Mouse (Mus musculus): ENCODE data around the gene Dennd1b. TPM values are rescaled to one million over a fixed set of nuclear protein-coding genes. Genes with fewer than 3 reads are reported as not detected.

Dennd1b gene
- polyA plus RNA-seq, 1 experiment, result 6.2 TPM

DNA sequence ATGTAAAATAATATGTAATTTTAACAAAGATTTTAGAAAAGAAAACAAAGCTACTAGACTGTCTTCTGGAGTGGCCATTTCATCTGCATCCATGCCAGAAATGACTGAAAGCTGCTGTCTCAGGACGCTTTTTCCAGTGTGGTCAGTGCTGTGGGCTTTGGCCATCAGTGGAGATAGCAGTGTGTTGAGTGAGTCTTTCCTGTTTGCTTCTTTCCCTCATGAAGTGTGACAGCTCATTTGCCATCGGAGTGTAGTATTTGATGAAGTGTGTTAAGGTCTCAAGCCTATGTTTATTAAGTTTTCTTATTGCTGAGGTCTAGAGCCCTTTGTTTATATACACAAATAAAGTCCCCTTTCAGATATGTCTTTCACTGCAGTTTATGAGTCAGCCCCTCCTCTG, 112.4 kb downstream of the Dennd1b start:
- no peak for TF ChIP-seq POLR2A (IDR thresholded peaks at IDR 0.05; ENCODE audit: borderline replicate concordance, insufficient read depth, low read length)
- TF ChIP-seq CTCF (IDR thresholded peaks at IDR 0.05; ENCODE audit: borderline replicate concordance, insufficient read depth, low read depth, low read length), result no peak
- WGBS, result 94% methylated on average over 2 of the region's 2 CpGs
- Histone ChIP-seq H3K27me3 (ENCODE audit: control insufficient read depth, insufficient read depth, low read length) (no peaks in the 10 kb centered on the region), H3K4me1 (ENCODE audit: control insufficient read depth, insufficient read depth, low read length) (no peaks in the 10 kb centered on the region), H3K4me3 (replicated peaks; ENCODE audit: insufficient read depth, low read depth, low read length) (no peak overlapping the region), H3K27ac (ENCODE audit: insufficient read depth, low read length) (no peak overlapping the region)
- DNase-seq, result no peak

DNA sequence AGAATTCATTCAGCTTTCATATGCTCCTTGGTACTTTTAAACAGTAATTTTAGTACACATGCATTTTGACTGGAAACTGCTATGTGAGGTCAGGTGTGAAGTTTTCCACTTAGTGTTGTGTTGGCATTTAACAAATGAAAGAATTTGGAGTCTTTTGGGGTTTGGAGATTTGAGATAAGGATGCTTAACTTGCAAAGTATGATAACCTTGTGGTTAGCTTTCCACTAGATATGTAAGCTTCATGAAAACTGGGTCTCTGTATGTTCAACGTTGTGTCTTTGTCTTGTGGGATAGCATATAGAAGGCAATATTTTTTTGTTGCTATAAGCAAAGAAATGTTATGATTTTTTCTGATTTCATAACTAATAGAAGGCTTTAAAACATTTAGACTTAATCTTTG, 114.8 kb downstream of the Dennd1b start:
- no peak for TF ChIP-seq CTCF (IDR thresholded peaks at IDR 0.05; ENCODE audit: borderline replicate concordance, insufficient read depth, low read depth, low read length)
- TF ChIP-seq POLR2A (IDR thresholded peaks at IDR 0.05; ENCODE audit: borderline replicate concordance, insufficient read depth, low read length), result no peak
- Histone ChIP-seq H3K27ac (ENCODE audit: insufficient read depth, low read length) (no peak overlapping the region), H3K27me3 (ENCODE audit: control insufficient read depth, insufficient read depth, low read length) (no peaks in the 10 kb centered on the region), H3K4me1 (ENCODE audit: control insufficient read depth, insufficient read depth, low read length) (no peaks in the 10 kb centered on the region), H3K4me3 (replicated peaks; ENCODE audit: insufficient read depth, low read depth, low read length) (no peak overlapping the region)
- 96% methylated on average over 1 of the region's 1 CpGs for WGBS
- DNase-seq, result no peak

DNA sequence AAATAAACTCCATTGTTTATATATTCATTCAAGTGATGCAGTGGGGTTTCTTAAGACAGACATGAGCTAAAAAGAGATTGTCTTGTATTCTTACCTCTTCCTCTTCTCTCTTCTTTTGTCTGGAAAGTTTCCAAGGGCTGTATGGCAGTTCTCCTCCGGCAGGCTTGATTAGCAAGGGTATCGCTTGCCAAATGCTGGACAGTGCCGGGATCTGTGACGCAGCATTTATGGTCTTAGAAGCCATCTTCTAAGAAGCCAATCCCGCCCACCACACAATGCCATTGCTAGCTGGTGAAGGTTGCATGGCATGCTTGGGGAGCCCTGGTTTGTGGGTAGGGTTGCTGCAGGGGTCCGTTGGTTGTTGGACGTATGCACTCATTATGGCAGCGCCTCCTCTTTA, 115.8 kb downstream of the Dennd1b start:
- WGBS, result 81% methylated on average over 8 of the region's 8 CpGs
- H3K4me1 ChIP-seq (ENCODE audit: control insufficient read depth, insufficient read depth, low read length), result no peaks in the 10 kb centered on the region

DNA sequence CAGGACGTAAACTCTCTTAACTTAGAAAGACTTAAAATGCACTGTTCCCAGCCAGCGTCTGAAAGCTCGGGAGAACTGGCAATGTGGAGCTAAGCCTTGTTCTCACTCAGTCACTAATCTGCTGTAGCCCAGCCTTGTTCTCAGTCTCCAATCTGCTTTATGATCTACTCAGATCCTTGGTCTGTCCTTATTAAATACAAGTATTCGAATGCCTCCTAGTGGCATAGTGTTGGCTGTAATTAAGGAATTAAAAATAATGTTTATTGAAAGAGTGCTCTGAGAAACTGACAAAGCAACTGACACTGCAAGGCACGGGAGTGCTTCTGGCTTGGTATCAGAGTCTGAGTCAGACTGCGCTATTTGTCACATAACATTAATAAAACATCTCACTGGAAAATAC, 116.3 kb downstream of the Dennd1b start:
- no peak overlapping the region for H3K27ac ChIP-seq (ENCODE audit: insufficient read depth, low read length)
- 77% methylated on average over 6 of the region's 6 CpGs for WGBS

More for the DNA sequence above, 115.8 kb downstream of the Dennd1b start:
- TF ChIP-seq POLR2A (IDR thresholded peaks at IDR 0.05; ENCODE audit: borderline replicate concordance, insufficient read depth, low read length) (no peak), CTCF (IDR thresholded peaks at IDR 0.05; ENCODE audit: borderline replicate concordance, insufficient read depth, low read depth, low read length) (no peak)
- no peak overlapping the region for H3K27ac ChIP-seq (ENCODE audit: insufficient read depth, low read length)
- no peak overlapping the region for H3K4me3 ChIP-seq (replicated peaks; ENCODE audit: insufficient read depth, low read depth, low read length)
- no peak for DNase-seq
- H3K27me3 ChIP-seq (ENCODE audit: control insufficient read depth, insufficient read depth, low read length), result no peaks in the 10 kb centered on the region

DNA sequence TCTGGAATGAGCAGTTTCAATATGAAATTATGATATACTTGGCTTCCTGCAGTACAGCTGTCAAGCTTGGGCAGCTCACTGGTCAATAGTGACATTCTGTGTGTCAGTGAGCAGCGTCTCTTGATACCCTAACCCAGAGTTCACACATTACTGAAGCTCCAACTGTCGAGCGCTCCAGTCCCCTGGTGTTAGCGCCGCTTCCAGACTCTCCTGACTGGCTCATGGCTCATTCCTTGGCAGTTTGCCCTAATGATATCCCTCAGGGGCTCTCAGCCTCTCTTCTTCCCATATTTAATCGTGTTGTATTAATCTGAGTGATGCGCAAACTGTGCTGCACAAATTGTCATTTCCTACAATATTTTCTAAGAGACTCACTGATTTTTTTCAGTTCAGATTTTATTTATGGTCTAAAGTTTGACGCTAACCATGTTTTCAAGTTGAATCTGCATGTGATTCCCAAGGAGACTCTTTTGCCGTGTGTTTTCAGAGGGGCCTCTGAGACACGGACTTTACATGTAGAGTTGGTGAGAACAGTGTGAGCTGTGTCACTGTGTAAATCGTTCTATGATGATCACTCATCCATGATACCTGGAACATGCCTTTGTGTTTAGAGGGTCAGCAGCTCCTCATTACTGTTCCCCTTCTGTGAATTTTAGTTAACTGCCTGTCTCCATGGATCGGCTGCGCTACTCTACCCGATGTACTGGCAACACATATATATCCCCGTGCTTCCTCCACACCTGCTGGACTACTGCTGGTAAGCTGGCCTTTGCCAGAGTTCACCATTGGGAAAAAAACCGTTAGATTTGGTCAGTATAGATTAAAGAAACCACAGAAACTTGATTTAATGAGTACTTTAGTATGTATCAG, 117.5 kb downstream of the Dennd1b start:
- H3K27ac ChIP-seq (ENCODE audit: insufficient read depth, low read length), result no peak overlapping the region
- WGBS, result 52% methylated on average over 16 of the region's 16 CpGs
- no peaks in the 10 kb centered on the region for H3K27me3 ChIP-seq (ENCODE audit: control insufficient read depth, insufficient read depth, low read length)
- no peak overlapping the region for H3K4me3 ChIP-seq (replicated peaks; ENCODE audit: insufficient read depth, low read depth, low read length)
- no peak for TF ChIP-seq CTCF (IDR thresholded peaks at IDR 0.05; ENCODE audit: borderline replicate concordance, insufficient read depth, low read depth, low read length)
- TF ChIP-seq POLR2A (IDR thresholded peaks at IDR 0.05; ENCODE audit: borderline replicate concordance, insufficient read depth, low read length), result no peak
- no peaks in the 10 kb centered on the region for H3K4me1 ChIP-seq (ENCODE audit: control insufficient read depth, insufficient read depth, low read length)
- DNase-seq, result peak; percentile 25 to 44

More for the DNA sequence above, 116.3 kb downstream of the Dennd1b start:
- Histone ChIP-seq H3K27me3 (ENCODE audit: control insufficient read depth, insufficient read depth, low read length) (no peaks in the 10 kb centered on the region), H3K4me1 (ENCODE audit: control insufficient read depth, insufficient read depth, low read length) (no peaks in the 10 kb centered on the region), H3K4me3 (replicated peaks; ENCODE audit: insufficient read depth, low read depth, low read length) (no peak overlapping the region)
- peak in 1 of 2 experiments; percentile 15 for DNase-seq
- TF ChIP-seq POLR2A (IDR thresholded peaks at IDR 0.05; ENCODE audit: borderline replicate concordance, insufficient read depth, low read length) (no peak), CTCF (IDR thresholded peaks at IDR 0.05; ENCODE audit: borderline replicate concordance, insufficient read depth, low read depth, low read length) (no peak)

DNA sequence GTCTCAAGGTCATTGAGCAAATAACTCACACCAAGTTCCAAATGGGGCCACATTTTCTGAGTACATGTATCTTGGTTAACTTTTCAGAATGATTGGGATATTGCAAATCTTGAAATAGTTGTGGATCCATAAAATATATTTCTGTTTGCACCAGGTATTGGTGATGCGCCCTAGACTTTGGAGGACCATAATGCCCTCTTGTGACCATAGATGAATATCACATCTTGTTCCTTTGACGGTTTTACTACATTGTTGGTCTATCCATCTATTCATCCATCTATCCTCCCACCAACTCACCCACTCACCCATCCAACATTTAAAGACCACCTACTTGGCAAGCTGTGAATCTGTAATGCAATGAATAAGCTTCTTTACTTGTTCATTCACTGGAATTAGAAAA, 120.1 kb downstream of the Dennd1b start:
- DNase-seq, result no peak
- H3K4me1 ChIP-seq (ENCODE audit: control insufficient read depth, insufficient read depth, low read length), result no peaks in the 10 kb centered on the region
- TF ChIP-seq CTCF (IDR thresholded peaks at IDR 0.05; ENCODE audit: borderline replicate concordance, insufficient read depth, low read depth, low read length) (peak; percentile 25; the same call in 1 of the 2 replicates), POLR2A (IDR thresholded peaks at IDR 0.05; ENCODE audit: borderline replicate concordance, insufficient read depth, low read length) (no peak)
- H3K27me3 ChIP-seq (ENCODE audit: control insufficient read depth, insufficient read depth, low read length), result no peaks in the 10 kb centered on the region
- no peak overlapping the region for H3K4me3 ChIP-seq (replicated peaks; ENCODE audit: insufficient read depth, low read depth, low read length)
- no peak overlapping the region for H3K27ac ChIP-seq (ENCODE audit: insufficient read depth, low read length)
- WGBS, result 75% methylated on average over 2 of the region's 2 CpGs

DNA sequence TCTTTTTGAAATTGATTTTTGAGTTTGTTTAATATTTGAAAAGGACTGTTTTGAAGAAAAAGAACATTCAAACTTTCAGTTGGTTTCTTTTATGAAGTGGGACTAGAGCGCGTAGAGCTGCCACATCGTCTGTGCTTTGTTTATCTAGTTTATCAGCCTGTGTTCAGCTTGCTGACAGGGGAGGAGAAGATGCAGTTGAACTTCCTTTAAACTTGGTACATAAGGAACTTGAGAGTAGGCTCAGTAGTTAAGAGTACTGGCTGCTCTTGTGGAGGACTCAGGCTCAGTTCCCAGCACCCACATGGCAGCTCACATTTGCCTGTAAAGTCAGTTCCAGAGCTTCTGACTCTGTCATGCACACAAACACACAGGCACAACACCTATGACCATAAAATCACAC, 124.3 kb downstream of the Dennd1b start:
- no peak for TF ChIP-seq CTCF (IDR thresholded peaks at IDR 0.05; ENCODE audit: borderline replicate concordance, insufficient read depth, low read depth, low read length)
- TF ChIP-seq POLR2A (IDR thresholded peaks at IDR 0.05; ENCODE audit: borderline replicate concordance, insufficient read depth, low read length), result no peak
- Histone ChIP-seq H3K4me3 (replicated peaks; ENCODE audit: insufficient read depth, low read depth, low read length) (no peak overlapping the region), H3K27me3 (ENCODE audit: control insufficient read depth, insufficient read depth, low read length) (no peaks in the 10 kb centered on the region), H3K27ac (ENCODE audit: insufficient read depth, low read length) (no peak overlapping the region), H3K4me1 (ENCODE audit: control insufficient read depth, insufficient read depth, low read length) (no peaks in the 10 kb centered on the region)
- 94% methylated on average over 3 of the region's 3 CpGs for WGBS
- no peak for DNase-seq

DNA sequence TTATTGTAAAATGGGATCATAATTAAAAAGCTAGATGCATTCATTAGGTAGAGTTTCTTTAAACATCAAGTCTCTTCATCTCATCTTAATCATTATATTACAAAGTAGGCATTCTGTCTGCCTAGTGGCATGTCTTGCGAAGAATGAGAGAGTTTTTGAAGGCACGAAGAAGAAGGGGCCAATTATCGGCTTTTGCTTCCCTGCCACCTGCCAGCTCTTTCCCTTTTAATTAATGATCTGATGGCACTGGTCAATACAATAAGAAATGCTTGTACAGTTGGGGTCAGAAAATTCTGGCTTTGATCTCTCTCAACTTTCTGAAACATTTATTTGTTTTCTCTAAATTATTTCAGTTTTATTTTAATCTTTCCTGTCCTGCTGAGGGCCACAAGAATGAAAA, 127.5 kb downstream of the Dennd1b start:
- H3K27me3 ChIP-seq (ENCODE audit: control insufficient read depth, insufficient read depth, low read length), result no peaks in the 10 kb centered on the region
- no peak overlapping the region for H3K4me3 ChIP-seq (replicated peaks; ENCODE audit: insufficient read depth, low read depth, low read length)
- 91% methylated on average over 3 of the region's 3 CpGs for WGBS
- DNase-seq, result no peak
- TF ChIP-seq POLR2A (IDR thresholded peaks at IDR 0.05; ENCODE audit: borderline replicate concordance, insufficient read depth, low read length) (no peak), CTCF (IDR thresholded peaks at IDR 0.05; ENCODE audit: borderline replicate concordance, insufficient read depth, low read depth, low read length) (no peak)
- no peaks in the 10 kb centered on the region for H3K4me1 ChIP-seq (ENCODE audit: control insufficient read depth, insufficient read depth, low read length)
- no peak overlapping the region for H3K27ac ChIP-seq (ENCODE audit: insufficient read depth, low read length)
